Mouse (Mus musculus) heart, embryonic 10.5 days (tissue): Measurements from ENCODE around the gene Ankrd13a. TPM values are rescaled to one million over a fixed set of nuclear protein-coding genes. Genes with fewer than 3 reads are reported as not detected.

Source experiments
- DNase-seq: peaks from one replicate; pipeline ENCODE4 v3.0.0-alpha.2; 2017; ENCODE audit warnings: low spot score
- H3K27ac ChIP-seq: fragments of 300-500 bp; sonication (generic); 2 replicates; pipeline ENCODE4 v1.5.1; 2016; ENCODE audit warnings: mild to moderate bottlenecking
- H3K27me3 ChIP-seq: fragments of 300-500 bp; sonication (generic); 2 replicates; pipeline ENCODE4 v1.6.1; 2016; ENCODE audit warnings: mild to moderate bottlenecking; ENCODE audit not compliant: poor library complexity, insufficient read depth, severe bottlenecking
- H3K36me3 ChIP-seq: fragments of 300-500 bp; sonication (generic); 2 replicates; pipeline ENCODE4 v1.6.1; 2016; ENCODE audit warnings: mild to moderate bottlenecking, moderate library complexity
- H3K4me1 ChIP-seq: fragments of 300-500 bp; sonication (generic); 2 replicates; pipeline ENCODE4 v1.6.1; 2016; ENCODE audit warnings: mild to moderate bottlenecking
- H3K4me3 ChIP-seq: fragments of 300-500 bp; sonication (generic); 2 replicates; pipeline ENCODE4 v1.5.1; 2016; ENCODE audit warnings: mild to moderate bottlenecking, moderate library complexity
- H3K9me3 ChIP-seq: fragments of 300-500 bp; sonication (generic); 2 replicates; pipeline ENCODE4 v1.6.1; 2016; ENCODE audit warnings: mild to moderate bottlenecking, moderate library complexity
- WGBS: fragments of 180-500 bp; shearing (Covaris S2); methylation state at CpG from one replicate; pipeline ENCODE4 v1.1.7; 2016; 5-methylcytosine and 5-hydroxymethylcytosine counted together
- polyA plus RNA-seq: library from polyadenylated mRNA; unstranded; fragments of >200 nt; fragmentation: Nextera tagmentation; extraction: Ambion mirVana; gene quantifications from 2 replicates; pipeline ENCODE4 v1.2.1, GENCODE M21; 2016

Gene Ankrd13a
- 37.5 and 41.2 TPM in 2 replicates for polyA plus RNA-seq

DNA sequence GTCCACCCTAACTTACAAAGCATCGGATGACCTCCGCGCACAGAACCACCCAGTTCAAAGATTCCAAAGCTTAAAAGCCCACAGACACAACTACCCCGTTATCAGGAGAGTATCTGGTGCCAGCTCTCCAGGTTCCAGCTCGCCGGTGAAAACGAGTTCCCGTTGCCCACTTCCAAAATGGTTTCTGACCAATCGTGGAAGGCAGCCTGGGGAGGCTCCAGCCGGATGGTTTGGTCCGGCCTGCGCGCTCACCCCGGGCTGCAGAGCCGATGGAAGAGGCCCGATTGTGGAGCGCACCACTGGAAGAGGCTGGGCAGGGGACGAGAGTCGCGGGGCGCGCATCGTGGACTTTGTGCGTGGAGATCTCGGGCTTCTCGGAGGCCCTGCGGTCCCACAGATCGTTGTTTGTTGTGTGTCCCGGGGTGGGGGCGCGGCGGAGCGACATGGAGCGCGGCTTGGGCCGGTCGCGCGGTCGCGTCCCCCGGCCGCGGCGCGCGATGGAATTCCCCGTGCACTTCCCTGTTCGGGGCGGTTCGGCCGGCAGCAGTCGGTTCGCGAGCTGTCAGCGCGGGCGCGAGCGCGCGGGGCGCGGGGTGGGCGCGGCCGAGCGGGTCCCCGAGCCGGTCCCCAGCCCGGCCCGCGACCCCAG is at the start of gene Ankrd13a:
Ankrd13a (plus strand) TSS at position 275 of the 649 bp plus-strand sequence.
- H3K36me3 ChIP-seq, result no peaks in the 10 kb centered on the region
- peak within 1 kb of the TSS; percentile 100 for H3K4me3 ChIP-seq
- peaks cover 44% of the 10 kb centered on the region for H3K4me1 ChIP-seq
- no peaks in the 10 kb centered on the region for H3K27me3 ChIP-seq
- H3K27ac ChIP-seq, result peak within 1 kb of the TSS; percentile 100
- H3K9me3 ChIP-seq, result no peaks in the 10 kb centered on the region
- peak; percentile 97 for DNase-seq
- WGBS, result under 1% methylated on average over 72 of the region's 73 CpGs

DNA sequence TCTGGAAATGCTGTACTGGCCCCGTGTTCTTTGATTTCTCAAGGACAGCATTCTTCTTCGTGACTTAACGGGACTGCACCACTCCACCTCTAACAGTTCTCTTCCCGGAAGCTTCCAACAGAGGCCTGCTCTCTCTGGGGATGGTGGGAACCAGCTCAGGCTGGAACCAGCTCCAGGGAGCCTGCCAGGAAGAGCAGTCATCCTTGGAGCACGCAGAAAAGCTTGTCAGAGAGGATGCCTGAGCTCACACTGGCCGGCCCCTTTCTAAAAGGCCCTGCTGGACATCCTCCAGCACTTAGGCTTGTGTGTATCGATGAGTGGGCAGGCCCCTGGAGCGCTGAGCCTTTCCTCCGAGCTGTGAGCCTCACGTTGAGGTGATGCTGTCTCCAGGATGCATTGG is 46.3 kb upstream of the Ankrd13a start:
- H3K27ac ChIP-seq, result no peak overlapping the region
- H3K36me3 ChIP-seq, result peaks cover 79% of the 10 kb centered on the region
- no peaks in the 10 kb centered on the region for H3K27me3 ChIP-seq
- 83% methylated on average over 10 of the region's 10 CpGs for WGBS
- DNase-seq, result no peak
- no peak overlapping the region for H3K4me3 ChIP-seq
- H3K9me3 ChIP-seq, result peaks cover 4% of the 10 kb centered on the region; the same call in 1 of the 2 replicates
- 0 out of 2 replicates have a peak, but pooled peaks cover 6% of the 10 kb centered on the region for H3K4me1 ChIP-seq

DNA sequence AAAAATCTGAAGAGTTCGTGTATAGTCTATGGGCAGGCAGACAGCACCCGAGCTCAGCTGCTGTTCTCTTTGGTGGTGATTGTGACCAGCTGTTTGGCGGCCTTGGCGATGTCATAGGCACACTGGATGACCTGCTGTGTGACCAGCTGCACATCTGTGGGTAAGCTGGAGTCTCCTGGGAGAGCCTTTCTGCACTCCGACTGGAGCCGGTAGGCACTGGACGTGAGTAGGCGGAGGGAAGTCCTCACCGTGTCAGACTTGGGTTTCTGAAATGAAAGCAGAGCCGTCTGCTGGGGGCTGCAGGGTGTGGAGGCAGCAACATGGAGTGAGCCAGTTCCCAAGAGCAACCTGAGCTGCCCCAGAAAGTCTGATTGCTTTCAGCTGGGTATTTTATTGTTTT is 44.3 kb upstream of the Ankrd13a start:
- Histone ChIP-seq H3K36me3 (peaks cover 84% of the 10 kb centered on the region), H3K4me3 (no peak overlapping the region), H3K27ac (no peak overlapping the region), H3K4me1 (0 out of 2 replicates have a peak, but pooled peaks cover 5% of the 10 kb centered on the region), H3K9me3 (no peaks in the 10 kb centered on the region), H3K27me3 (no peaks in the 10 kb centered on the region)
- no peak for DNase-seq
- WGBS, result 78% methylated on average over 10 of the region's 10 CpGs

GRCm38 (mm10) chr5:114731498-114731897 is 43.0 kb upstream of the Ankrd13a start:
- Histone ChIP-seq H3K27me3 (no peaks in the 10 kb centered on the region), H3K9me3 (no peaks in the 10 kb centered on the region), H3K36me3 (peaks cover 84% of the 10 kb centered on the region), H3K4me3 (no peak overlapping the region), H3K4me1 (0 out of 2 replicates have a peak, but pooled peaks cover 3% of the 10 kb centered on the region), H3K27ac (no peak overlapping the region)
- 63% methylated on average over 6 of the region's 6 CpGs for WGBS
- no peak for DNase-seq

GRCm38 (mm10) chr5:114731969-114732368 is 42.5 kb upstream of the Ankrd13a start:
- 91% methylated on average over 15 of the region's 15 CpGs for WGBS
- Histone ChIP-seq H3K4me3 (no peak overlapping the region), H3K9me3 (no peaks in the 10 kb centered on the region), H3K4me1 (0 out of 2 replicates have a peak, but pooled peaks cover 3% of the 10 kb centered on the region), H3K27me3 (no peaks in the 10 kb centered on the region), H3K27ac (no peak overlapping the region), H3K36me3 (peaks cover 89% of the 10 kb centered on the region)
- no peak for DNase-seq

DNA sequence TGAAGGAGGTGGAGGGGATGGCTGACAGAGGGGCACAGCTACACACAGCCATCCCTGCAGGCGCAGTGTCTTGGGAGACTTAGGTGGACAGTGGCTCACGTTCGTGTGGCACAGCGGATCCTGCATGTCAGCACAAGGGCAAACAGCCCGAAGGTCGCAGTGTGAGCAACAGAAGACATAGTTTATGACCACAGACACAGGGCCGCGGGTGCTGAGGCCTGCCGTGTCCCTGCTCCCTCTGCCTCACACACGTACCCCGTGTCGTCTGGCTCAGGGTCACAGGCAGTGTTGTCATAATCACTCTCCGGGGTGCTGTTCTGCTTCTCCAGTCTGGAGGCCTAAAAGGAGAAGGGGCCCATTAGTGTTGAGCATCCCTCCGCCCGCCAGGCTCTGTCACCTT is 40.9 kb upstream of the Ankrd13a start:
- 94% methylated on average over 15 of the region's 15 CpGs for WGBS
- H3K4me1 ChIP-seq, result peaks cover 5% of the 10 kb centered on the region; the same call in 1 of the 2 replicates
- no peak for DNase-seq
- H3K36me3 ChIP-seq, result peaks cover 90% of the 10 kb centered on the region
- no peaks in the 10 kb centered on the region for H3K9me3 ChIP-seq
- H3K27ac ChIP-seq, result no peak overlapping the region
- H3K27me3 ChIP-seq, result no peaks in the 10 kb centered on the region
- no peak overlapping the region for H3K4me3 ChIP-seq

- Histone ChIP-seq H3K4me3 (no peak overlapping the region), H3K27ac (no peak overlapping the region), H3K4me1 (peaks cover 14% of the 10 kb centered on the region; the same call in 1 of the 2 replicates), H3K27me3 (no peaks in the 10 kb centered on the region), H3K9me3 (no peaks in the 10 kb centered on the region), H3K36me3 (peaks cover 86% of the 10 kb centered on the region)
- DNase-seq, result no peak
- 85% methylated on average over 21 of the region's 21 CpGs for WGBS
Measured at GRCm38 (mm10) chr5:114737090-114737887, 37.2 kb upstream of the Ankrd13a start.

DNA sequence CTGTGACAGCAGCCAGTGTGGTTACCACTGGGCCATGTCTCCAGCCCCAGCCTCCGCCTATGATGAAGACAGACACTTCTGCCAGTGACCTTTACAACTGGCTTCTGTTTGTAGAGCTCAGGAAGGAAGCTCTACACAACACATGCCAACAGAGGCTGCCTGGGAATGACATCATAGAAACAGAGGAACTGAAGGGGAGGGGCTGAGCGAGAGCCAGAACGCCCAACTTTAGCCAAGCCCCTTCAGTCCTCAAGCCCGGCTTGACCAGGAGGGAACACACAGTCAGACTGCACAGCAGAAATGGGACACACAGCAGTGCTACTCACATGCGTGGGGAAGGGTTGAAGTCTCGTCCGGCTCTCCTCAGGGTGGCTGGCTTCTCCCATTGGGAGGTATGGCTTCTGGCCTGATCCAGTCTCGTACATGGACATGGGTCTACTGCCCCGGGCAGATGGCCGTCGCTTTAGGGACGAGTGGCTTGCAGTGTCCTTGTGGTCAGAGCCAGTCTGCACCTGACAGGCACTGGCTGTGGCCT is 35.7 kb upstream of the Ankrd13a start:
- no peaks in the 10 kb centered on the region for H3K9me3 ChIP-seq
- 79% methylated on average over 12 of the region's 12 CpGs for WGBS
- no peaks in the 10 kb centered on the region for H3K27me3 ChIP-seq
- 0 out of 2 replicates have a peak overlapping the region, but pooled peaks have one; percentile 7 for H3K27ac ChIP-seq
- DNase-seq, result no peak
- H3K36me3 ChIP-seq, result peaks cover 88% of the 10 kb centered on the region
- H3K4me1 ChIP-seq, result peaks cover 15% of the 10 kb centered on the region; the same call in 1 of the 2 replicates
- no peak overlapping the region for H3K4me3 ChIP-seq

- Histone ChIP-seq H3K4me1 (peaks cover 19% of the 10 kb centered on the region; the same call in 1 of the 2 replicates), H3K36me3 (peaks cover 93% of the 10 kb centered on the region), H3K4me3 (no peak overlapping the region), H3K9me3 (no peaks in the 10 kb centered on the region), H3K27me3 (no peaks in the 10 kb centered on the region), H3K27ac (no peak overlapping the region)
- DNase-seq, result no peak
- 66% methylated on average over 4 of the region's 4 CpGs for WGBS
Measured at GRCm38 (mm10) chr5:114740595-114740994, 33.9 kb upstream of the Ankrd13a start.

DNA sequence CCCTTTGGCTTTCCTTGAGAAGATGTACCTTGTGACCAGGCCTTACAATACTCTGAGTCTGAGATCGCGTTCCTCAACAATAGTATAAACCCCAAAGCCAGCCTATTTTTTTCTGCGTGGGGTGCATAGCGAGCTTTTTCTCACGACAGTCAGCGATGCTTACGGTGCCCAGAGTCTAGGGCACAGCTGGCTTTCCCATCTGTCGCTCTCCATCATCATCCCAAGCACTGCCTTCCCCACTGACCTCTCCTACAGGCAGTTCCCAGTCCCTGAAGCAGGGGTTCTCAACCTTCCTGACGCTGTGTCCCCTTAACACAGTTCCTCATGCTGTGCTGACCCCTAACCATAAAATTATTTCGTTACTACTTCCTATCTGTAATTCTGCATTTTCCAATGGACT is 31.9 kb upstream of the Ankrd13a start:
- no peak overlapping the region for H3K27ac ChIP-seq
- H3K27me3 ChIP-seq, result no peaks in the 10 kb centered on the region
- no peak for DNase-seq
- H3K4me3 ChIP-seq, result no peak overlapping the region
- H3K4me1 ChIP-seq, result peaks cover 19% of the 10 kb centered on the region; the same call in 1 of the 2 replicates
- peaks cover 87% of the 10 kb centered on the region for H3K36me3 ChIP-seq
- no peaks in the 10 kb centered on the region for H3K9me3 ChIP-seq
- WGBS, result 90% methylated on average over 10 of the region's 10 CpGs

DNA sequence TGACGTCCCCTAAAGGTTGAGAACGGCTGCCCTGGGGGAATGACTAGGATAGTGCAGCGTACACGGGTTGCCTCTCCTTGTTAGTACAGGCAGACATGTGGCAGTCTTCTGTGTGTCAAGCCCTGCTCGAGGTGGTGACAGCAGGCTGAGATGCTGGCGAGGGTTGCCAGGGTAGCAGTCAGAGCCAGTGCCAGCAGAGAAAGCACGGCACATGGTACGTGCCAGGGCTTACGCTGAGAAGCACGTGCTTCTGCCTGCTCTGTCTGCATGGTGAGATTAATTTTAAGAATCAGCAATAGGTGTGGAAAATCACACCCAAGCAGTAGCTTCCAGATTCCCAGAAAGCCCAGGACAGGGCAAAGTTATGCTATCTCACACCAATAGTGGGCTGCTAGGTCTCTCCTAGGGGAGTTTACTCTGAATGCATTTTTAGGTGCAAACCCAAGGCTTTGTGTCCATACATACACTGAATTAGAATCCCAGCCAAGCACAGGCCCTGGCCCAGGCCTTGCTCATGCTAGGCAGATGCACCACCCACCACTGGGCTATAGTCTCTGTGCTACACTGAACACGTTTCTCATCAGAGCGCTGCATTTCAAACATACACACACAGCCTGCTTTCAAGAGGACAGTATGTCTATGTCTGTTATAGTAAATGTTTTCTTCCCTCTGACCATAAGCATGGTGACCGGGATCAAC is 31.3 kb upstream of the Ankrd13a start:
- H3K4me1 ChIP-seq, result peaks cover 19% of the 10 kb centered on the region; the same call in 1 of the 2 replicates
- no peak overlapping the region for H3K4me3 ChIP-seq
- H3K27me3 ChIP-seq, result no peaks in the 10 kb centered on the region
- no peak for DNase-seq
- H3K36me3 ChIP-seq, result peaks cover 87% of the 10 kb centered on the region
- no peaks in the 10 kb centered on the region for H3K9me3 ChIP-seq
- 90% methylated on average over 13 of the region's 13 CpGs for WGBS
- no peak overlapping the region for H3K27ac ChIP-seq

- H3K36me3 ChIP-seq, result peaks cover 87% of the 10 kb centered on the region
- no peak overlapping the region for H3K27ac ChIP-seq
- DNase-seq, result no peak
- peaks cover 16% of the 10 kb centered on the region; the same call in 1 of the 2 replicates for H3K4me1 ChIP-seq
- H3K9me3 ChIP-seq, result no peaks in the 10 kb centered on the region
- H3K27me3 ChIP-seq, result no peaks in the 10 kb centered on the region
- WGBS, result 88% methylated on average over 8 of the region's 8 CpGs
- no peak overlapping the region for H3K4me3 ChIP-seq
Measured at GRCm38 (mm10) chr5:114743697-114744090, 30.8 kb upstream of the Ankrd13a start.
